Mouse (Mus musculus) heart, postnatal 0 days (tissue): ENCODE measurements around the gene Pvr.
A peak's percentile ranks its signal among the peaks of the same experiment; 100 is the strongest.

ENCODE experiments used
- CTCF ChIP-seq: IDR thresholded peaks from 2 replicates; pipeline ENCODE4 v1.5.1; 2016; ENCODE audit warnings: antibody characterized with exemption, control low read depth, low read depth
- EP300 ChIP-seq: IDR thresholded peaks from 2 replicates; pipeline ENCODE4 v1.6.1; 2016; ENCODE audit warnings: antibody characterized with exemption, low read depth

GRCm38 (mm10) chr7:19920506-19921261 is at the start of gene Pvr:
- peak; percentile 36 for TF ChIP-seq CTCF
- no peak for TF ChIP-seq EP300
